Mouse (Mus musculus) small intestine, adult 2 months (tissue): ENCODE measurements around the gene A630095N17Rik.

Source experiments
- CTCF ChIP-seq: fragments of 200-500 bp; IDR thresholded peaks from 2 replicates; pipeline ENCODE4 v1.5.1; 2012; ENCODE audit warnings: low read depth, mild to moderate bottlenecking, control low read depth, inconsistent platforms, low read length, moderate library complexity, mixed read lengths; ENCODE audit not compliant: insufficient replicate concordance, insufficient read length; ENCODE audit errors: extremely low read depth
- POLR2A ChIP-seq: fragments of 200-500 bp; IDR thresholded peaks from 2 replicates; pipeline ENCODE4 v1.6.1; 2012; ENCODE audit warnings: low read depth, mild to moderate bottlenecking, control low read depth, inconsistent platforms, low read length, moderate library complexity

GRCm38 (mm10) chr1:75185495-75185894 is 46.4 kb downstream of the A630095N17Rik start:
- TF ChIP-seq CTCF (no peak), POLR2A (no peak)
